Mouse (Mus musculus): ENCODE results near the gene Gtsf1l.

The Gtsf1l gene

DNA sequence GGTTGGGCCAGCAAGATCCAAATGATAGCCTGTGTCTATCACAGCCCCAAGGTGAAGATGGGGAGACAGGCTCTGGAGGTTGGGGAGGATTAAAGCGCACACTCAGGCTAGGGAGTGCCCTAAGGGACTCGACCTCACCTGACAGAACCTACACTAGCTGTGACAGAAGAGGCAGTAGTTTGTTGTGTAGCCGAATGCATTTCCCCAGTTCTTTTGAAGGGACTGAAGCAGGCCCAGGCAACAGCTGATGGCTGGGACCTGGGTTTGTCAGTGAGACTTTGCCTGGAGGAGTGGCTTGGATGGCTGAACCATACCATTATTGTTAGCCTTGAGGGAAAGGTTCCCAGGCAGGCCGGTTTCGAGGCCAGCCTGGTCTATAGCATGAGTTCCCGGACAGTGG, 2.6 kb downstream of the Gtsf1l start:
- 91% methylated on average over 6 of the region's 6 CpGs for WGBS

DNA sequence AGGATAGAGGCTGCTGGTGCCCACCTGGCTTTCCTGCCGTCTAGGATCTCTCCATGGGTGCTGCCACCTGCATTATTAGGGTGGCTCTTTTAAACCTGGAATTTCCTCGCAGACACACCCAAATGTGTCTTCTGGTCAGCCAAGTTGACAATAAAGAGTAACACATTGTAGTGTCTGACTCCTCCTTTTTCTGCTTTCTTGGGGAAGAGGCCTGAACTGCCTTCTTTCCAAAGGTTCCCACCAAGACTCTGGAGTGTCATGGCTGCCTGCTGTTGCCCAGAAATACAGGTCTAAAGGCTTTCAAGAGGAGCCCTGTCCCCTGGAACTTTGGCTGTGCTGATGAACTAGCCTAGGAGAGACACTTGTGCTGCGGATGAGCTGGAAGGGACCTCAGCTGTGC, 3.1 kb downstream of the Gtsf1l start:
- WGBS = 94% methylated on average over 3 of the region's 3 CpGs

DNA sequence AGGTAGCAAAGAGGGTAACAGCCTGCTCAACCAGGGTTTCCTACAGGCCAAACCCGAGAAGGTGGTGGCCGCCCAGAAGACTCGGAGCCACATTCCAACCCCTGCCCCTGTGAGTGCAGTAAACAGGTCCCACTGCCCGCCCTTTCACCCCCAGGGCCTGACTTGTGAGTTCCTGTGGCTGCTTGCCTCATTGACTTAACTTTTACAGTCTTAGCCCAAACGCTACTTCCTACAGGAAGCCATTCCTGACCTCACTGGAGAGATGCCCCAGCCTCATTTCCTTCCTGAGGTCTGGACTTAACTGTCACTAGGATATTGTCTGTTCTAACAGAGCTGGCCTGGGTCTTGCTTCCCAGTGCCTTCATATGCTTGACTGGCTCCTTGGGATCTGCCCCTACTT, 5.1 kb downstream of the Gtsf1l start:
- 82% methylated on average over 5 of the region's 5 CpGs for WGBS

DNA sequence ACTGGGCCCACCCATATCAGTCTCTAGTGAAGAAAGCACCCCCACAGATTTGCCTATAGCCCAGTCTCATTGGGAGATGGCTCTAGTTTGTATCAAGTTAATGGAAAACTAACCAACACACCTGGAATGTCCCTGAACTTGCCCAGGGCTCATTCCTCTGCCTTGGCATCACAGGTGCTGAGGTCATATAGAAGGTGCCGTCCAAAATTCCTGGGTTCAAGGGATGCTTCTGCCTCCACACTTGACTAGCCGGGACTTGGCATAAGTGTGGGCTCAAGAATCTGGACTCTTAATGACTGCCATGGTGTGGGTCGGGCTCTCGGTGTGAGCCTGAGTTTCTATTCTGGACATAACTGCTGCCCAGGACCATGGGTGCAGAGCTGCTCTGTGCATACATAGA, 8.6 kb downstream of the Gtsf1l start:
- WGBS = 98% methylated on average over 4 of the region's 4 CpGs

DNA sequence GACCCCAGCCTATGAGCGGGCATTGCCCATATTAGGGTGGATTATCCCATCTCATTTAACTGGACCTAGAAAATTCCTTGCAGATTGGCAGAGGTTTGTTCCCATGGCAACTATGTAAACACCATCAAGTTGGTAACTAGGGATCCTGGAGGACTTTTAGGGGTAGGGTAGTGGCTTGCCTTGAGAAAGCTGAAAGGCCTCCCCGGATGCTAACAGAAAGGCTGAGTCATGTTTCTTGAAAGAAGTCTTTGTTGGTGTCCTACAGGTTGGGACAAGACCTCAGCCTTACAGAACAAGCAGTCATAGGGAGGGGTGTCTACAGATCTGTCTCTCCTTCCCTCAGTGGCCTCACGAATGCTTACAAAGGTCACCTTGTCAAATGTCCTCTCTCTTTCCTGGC, 12.4 kb downstream of the Gtsf1l start:
- WGBS = 75% methylated on average over 3 of the region's 3 CpGs

DNA sequence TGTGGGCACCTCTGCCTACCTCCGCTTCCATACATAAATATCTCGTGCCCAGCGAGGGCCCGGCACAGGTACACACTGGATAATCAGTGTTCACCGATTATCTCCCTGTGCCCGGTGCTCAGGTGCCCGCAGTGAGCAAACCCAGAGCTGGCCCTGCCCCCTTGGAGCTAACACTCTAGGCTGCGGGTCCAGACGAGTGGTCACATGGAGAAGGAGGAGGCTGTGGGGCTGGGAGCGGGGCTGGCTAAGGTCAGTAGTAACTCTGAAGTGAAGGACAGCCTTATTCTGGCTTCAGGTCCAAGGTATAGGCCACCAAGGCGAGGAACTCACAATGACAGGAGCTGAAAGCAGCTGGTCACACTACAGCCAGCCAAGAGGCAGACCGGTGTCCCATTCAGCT, 12.8 kb downstream of the Gtsf1l start:
- 93% methylated on average over 12 of the region's 12 CpGs for WGBS

DNA sequence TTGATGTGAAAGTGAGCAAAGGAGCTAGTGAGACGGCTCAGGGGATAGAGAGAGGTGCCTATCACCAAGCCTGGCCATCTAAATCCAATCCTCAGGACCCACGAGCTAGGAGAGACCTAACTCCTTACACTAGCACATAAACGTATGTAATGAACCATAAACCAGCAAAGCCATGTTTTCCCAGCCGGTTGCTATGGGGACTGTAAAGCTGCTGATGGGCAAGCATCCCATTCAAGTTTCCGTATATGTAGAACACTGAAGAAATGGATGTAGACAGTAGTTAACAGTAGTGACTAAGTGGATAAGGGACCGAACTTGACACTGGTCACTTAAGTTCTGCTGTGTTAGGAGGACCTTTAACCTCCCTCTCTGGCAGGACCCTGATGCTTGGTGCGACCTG, 13.6 kb downstream of the Gtsf1l start:
- WGBS = 66% methylated on average over 7 of the region's 7 CpGs

DNA sequence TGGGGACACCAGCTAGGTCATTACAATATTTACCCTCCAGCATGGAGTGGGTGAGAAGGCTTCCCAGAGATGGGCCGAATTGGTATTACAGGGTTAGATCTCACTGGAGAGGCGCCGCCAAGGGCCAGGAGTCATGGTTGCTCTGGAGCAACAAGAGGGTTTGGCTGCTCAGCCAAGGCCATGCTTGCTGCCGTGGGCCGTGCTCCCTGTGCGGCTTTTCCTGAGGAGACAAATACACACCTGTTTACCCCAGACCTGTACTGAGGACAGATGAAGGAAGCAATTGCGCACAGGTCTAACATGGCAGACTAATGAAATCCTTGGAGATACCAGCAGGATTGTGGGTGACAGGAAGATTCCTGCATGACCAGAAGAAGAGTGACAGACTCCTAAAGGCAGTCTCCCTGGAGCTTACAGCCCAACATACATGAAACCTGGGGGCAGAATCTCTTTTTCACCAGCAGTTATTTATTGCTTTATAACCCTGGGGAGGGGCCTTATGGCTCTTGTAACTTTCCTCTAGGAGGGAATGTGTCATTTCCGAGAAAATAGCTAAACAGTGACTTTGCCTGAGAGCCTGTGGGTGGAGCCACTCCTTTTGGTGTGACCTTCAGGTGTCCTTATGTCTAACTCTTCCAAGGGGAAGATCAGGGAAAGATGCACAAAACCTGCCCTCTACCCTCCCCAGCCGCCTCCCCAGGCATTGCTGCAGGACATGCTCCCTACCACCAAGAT, 14.5 kb downstream of the Gtsf1l start:
- WGBS = 97% methylated on average over 9 of the region's 9 CpGs

DNA sequence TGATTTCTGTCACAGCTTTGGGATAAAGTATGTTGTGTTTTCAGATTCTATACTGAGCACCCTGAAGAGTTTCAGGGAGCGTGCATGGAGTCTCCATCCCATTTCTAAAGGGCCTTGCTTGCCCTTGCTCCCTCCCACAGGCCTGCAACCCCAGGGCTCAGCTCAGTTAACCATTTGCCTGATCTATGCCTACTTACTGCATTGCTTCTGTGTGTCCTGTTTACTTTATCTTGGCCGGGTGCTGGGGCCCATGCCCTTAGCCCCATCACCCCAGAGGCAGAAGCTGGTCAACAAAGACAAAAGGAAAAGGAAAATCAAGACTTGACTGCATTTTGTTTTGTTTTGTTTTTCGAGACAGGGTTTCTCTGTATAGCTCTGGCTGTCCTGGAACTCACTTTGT, 16.1 kb downstream of the Gtsf1l start:
- 90% methylated on average over 3 of the region's 3 CpGs for WGBS

DNA sequence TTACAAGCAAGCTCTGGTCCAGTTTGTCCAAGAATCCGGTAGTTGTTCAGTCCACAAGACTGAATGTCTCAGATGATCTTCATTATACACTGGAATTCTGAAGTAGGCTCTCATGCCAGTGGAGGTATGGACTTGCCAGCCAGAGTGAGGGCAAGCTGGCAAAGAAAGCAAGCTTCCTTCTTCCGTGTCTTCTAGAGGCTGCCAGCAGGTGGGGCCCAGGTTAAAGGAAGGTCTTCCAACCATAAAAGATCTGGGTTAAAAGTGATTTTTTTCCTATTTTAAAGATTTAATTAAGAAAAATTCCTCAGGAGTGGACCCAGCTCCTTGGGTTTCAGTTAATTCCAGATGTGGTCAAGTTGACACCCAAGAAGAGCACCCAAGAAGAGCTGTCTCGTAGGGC, 17.4 kb downstream of the Gtsf1l start:
- 82% methylated on average over 3 of the region's 3 CpGs for WGBS

DNA sequence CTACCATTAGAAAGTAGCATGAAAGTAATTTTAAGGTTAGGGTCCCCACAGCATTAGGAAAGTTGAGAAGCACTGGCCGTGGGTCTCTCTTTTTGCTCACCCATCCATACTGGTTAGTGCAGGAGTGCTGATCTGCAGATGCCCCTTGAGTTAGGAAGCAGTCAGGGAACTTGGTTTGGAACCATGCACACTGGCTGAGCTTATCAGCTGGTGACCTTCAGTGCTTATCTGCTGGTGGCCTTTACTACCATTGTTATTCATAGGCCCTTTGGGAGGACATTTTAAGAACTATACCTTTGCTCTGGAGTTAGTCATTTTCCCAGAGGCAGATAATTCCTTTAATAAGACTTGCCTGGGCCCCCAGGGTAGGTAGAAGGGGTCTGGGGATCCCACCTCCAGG, 20.4 kb downstream of the Gtsf1l start:
- 94% methylated on average over 1 of the region's 1 CpGs for WGBS

DNA sequence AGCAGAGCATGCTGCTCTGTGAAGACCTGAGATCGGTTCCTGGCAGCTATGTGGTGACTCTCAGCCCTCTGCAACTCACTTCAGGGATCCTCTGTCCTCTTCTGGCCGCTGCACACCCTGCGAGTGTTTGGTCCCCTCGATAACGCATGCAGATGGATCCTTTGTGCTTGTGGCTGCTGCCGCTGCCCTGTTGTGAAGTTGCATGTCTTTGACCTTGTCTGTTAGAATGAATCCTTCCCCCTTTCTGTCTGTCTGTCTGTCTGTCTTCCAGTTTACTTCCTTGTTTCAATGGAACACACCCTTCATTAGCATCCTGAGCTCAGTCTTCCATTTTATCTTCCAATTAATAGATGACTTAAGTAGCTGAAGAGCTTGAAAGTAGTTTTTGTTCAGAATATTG, 21.3 kb downstream of the Gtsf1l start:
- 94% methylated on average over 6 of the region's 6 CpGs for WGBS

DNA sequence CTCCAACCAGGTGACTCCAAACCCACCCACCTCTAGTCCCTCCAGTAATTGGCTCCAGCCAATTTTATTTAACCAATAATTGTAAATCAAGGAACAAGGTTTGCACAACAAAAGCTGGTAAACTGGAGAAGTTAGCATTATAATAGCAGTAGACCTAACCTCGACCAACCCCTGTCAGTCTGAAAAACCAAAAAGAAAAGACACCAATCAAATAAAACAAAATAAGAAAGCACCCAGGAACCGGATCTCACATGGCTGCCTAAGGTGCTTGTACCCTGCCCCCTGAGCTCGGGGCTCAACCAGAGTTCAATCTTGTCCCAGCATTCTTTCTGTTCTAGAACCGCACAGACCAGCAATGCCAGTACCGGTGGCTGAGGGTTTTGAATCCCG, 25.5 kb downstream of the Gtsf1l start:
- WGBS = 85% methylated on average over 6 of the region's 6 CpGs

DNA sequence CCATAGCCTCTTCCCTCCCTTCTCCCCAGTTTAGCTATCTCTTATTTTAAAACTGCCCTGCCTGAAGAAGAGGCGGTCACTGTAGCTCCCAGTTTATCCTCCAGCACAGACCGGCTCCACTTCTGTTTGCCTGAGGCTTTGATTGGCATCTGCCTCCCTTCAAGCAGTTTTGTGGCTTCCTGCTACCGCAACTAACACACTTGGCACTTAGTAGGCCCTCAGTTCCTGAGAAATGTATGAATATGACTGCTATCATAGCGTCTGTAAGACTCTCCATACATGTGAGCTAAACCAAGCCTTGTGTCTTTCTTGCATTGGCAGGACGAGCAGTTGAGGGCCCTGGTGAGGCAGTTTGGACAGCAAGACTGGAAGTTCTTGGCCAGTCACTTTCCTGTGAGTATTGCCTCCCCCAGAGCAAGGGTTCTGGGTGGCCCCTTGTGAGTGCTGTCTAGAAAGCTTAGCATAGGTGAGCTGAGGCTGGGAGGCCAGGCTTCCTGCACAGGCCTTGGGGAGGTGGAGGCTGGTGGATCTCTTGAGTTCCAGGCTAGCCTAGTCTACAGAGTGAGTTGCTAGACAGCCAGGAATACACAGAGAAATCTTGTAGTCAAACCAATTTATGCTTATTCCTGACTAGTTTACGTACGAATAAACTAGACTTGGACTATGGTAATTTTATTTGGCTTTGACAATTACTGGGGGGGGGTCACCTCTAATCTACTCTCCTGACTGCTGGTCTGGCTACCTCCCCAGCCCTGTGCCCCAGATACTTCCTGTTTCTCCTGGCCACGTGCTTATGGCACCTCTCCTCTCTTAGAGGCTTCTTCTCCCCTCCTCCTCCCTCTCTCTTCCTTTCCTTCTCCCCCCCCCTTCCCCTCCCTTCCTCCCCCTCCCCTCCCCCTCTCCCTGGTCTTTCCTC, 26.2 kb downstream of the Gtsf1l start:
- 88% methylated on average over 8 of the region's 8 CpGs for WGBS

DNA sequence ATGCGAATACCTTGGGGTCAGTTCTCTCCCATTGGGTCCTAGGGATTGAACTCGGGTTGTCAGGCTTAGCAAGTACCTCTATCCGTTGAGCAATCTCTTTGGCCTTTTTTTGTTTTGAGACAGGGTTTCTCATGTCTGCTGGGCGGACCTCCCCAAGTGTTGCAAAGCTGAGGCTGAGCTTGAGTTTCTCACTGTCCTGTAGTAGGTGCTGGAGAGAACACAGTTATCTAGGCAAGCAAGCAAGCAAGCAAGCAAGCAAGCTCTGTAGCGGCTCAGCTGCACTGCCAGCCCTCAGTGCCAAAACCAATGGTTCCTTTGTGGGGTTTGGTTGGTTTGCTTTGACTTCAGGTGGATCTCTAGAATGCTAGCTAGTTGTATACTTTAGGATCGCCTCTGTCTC, 27.0 kb downstream of the Gtsf1l start:
- WGBS = 88% methylated on average over 6 of the region's 6 CpGs

DNA sequence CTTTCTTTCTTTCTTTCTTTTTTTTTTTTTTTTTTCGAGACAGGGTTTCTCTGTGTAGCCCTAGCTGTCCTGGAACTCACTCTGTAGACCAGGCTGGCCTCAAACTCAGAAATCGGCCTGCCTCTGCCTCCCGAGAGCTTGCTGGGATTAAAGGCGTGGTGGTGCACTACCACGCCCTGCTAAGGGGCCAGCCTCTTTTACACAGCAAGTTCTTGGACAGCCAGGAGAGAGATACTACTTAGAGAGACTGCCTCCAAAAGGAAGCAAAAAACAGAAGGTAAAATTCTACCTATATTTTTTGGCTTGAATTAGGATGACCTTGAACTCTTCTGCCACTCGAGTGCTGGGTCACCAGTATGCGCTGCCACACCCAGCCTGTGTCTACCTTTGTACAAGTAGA, 28.7 kb downstream of the Gtsf1l start:
- WGBS = 93% methylated on average over 7 of the region's 7 CpGs

DNA sequence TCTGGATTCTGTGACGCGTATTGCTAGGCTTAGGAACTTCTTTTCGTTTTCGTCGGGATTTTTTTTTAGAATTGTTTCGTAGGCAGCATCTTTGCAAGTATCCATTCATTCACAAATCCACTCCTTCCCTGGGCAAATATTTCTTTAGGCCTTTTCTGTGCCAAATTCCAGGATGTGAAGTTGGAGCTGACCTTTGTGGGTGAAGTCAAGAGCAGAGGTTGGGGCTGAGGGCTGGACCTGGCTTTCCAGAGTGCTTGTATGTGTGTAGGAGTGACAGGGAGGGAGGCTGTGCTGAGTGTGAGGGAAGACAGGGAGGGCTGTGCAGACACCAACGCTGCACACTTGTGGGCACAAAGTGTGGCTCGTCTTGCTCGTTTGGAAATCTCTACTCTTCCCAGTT, 31.1 kb downstream of the Gtsf1l start:
- WGBS = 87% methylated on average over 9 of the region's 9 CpGs

DNA sequence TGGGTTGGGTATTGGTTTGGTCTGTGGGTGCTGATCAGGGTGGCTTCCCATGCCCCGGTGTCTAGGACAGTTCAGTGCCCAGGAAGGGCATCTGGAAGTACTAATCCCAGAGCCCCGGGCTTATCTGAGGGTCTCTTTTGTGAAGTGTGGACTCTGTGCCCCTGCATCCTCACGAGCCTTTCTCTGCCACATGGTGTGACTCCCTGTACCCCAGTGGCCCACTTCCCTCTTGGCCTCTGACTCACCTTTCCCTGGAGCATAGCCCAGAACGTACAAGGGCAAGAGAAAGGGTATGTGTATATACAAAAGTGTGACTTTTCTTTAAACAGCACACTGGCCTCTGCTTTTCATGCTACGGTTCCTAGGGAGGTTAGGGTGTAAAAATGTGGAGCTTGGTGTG, 31.9 kb downstream of the Gtsf1l start:
- 48% methylated on average over 5 of the region's 5 CpGs for WGBS

DNA sequence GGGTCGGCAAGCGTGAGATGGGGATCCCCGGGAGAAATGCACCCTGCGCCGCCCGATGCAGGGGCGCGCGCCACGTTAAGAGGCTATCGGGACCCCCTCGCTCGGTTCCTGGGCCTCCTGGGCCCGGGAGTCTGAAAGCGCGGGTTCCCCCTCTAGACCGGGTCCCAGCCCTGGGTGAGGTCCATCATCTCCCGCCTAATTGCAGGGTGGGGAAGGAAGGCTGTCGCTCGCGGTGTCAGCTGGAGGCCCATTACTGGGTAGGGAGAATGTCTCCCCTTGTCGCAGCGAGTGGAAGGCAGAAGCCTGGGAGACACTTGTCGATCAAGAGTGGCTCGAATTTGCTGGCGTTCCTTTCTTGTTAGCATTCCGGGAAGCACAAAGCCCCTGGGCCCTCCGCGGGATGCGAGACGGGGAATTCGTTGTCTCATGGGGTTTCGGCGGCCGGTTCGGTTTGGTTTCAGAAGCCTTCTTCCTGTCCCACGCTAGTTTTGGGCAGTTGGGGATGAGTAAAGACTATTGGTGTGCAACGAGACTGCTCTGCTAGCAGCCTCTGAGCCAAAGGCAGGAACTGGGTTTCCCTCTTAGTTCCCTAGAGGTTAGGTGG, 32.7 kb downstream of the Gtsf1l start:
- WGBS = 2% methylated on average over 38 of the region's 38 CpGs

DNA sequence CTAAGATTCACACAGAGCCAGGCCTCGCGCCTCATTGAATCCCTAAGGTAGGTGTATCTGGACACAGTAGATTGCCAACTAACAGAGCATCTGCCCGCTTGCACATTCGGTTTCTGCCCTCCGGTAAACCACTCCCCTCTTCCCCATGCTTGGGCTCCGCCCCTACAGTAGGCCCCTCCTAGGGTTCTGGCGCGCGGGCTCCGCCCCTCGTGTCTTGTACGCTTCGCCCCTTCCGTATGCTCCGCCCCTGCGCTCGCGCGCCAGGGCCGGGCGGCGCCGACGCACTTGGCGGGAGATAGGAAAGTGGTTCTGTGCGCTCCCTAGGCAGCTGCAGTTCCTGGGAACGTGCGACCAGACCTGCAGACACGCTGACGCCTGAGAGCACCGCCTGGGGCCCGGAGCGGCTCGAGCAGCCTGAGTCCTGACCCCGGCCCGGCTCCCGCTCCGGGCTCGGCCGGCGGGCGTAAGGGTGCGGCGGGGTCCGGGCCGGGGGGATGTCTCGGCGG, 33.3 kb downstream of the Gtsf1l start, which contains the start of gene Mybl2:
Mybl2 (plus strand) TSS at position 353 of the 506 bp plus-strand sequence.
- under 1% methylated on average over 48 of the region's 48 CpGs for WGBS

DNA sequence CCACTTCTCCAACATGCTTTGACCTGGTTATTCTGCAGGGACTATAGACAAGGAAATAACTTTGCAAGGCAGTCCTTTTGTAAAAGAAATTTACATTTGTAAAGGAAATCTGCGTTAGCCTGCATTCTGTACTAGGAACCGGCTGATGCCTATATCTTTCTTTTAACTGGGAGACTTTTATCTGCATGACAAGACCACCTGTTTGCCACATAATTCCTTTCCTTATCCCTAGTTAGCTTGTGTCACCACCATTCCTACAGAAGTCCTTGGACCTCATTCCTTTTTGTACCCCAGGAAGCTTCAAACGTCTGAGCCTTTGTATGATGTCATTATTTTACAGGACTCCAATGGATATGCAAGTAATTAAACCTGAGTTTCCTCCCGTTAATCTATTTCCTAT, 34.8 kb downstream of the Gtsf1l start:
- WGBS = 75% methylated on average over 4 of the region's 4 CpGs

DNA sequence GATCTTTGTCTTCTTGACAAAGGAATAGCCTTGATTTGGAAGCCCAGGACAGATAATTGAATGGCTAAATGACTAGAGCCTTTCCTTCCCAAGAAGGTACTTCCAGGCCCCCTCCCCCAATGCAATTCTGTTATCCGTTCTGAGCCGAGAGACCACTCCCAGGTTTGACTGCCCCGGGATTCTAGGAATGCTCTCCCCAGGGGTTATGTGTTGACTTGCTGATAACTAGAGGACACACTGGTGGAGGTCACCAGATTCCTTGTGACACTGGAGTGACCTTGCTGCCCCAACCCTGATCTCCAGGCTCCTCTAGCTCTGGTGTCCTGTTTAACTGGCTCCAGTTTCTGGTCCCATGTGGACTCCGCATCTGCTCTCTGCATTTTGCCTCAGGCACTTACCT, 35.6 kb downstream of the Gtsf1l start:
- 69% methylated on average over 4 of the region's 4 CpGs for WGBS

DNA sequence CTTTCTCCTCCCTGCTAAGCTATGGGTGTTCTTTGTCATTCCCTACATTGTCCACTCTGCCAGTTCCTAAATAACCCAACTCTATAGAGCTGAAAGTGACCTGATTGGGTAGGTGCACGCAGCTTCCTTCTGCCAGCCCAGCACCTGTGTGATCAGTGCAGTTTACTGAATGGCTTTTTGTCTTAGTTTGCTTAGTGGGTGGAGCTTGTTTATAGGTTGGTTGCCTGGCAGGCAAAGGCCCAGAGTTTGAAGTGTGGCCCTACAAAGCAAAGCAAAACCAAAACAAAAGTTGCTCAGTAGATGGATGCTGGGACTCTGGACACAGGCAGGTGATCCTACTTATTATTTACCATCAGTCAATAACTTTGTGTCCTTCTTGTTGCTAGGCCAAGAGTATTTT, 36.0 kb downstream of the Gtsf1l start:
- 82% methylated on average over 1 of the region's 1 CpGs for WGBS
